Mouse (Mus musculus) forebrain, embryonic 12.5 days (tissue): ENCODE data around the gene Ilkap. TPM values are rescaled to one million over a fixed set of nuclear protein-coding genes. Genes with fewer than 3 reads are reported as not detected.

Source experiments
- ATAC-seq: fragments of 200-750 bp; cut with Nextera tagmentation; 2 replicates; pipeline ENCODE4 v1.8.0; 2017; ENCODE audit warnings: moderate TSS enrichment; ENCODE audit not compliant: low FRiP score
- H3K27ac ChIP-seq: fragments of 300-500 bp; sonication (generic); 2 replicates; pipeline ENCODE4 v1.5.1; 2016; ENCODE audit warnings: mild to moderate bottlenecking
- H3K27me3 ChIP-seq: fragments of 300-500 bp; sonication (generic); 2 replicates; pipeline ENCODE4 v1.6.1; 2016; ENCODE audit warnings: mild to moderate bottlenecking
- H3K36me3 ChIP-seq: fragments of 300-500 bp; sonication (generic); replicated peaks from 2 replicates; pipeline ENCODE4 v1.6.1; 2016; ENCODE audit warnings: mild to moderate bottlenecking
- H3K4me1 ChIP-seq: fragments of 300-500 bp; sonication (generic); 2 replicates; pipeline ENCODE4 v1.6.1; 2016
- H3K4me2 ChIP-seq: fragments of 300-500 bp; sonication (generic); 2 replicates; pipeline ENCODE4 v1.6.1; 2016; ENCODE audit warnings: mild to moderate bottlenecking, moderate library complexity
- H3K4me3 ChIP-seq: fragments of 300-500 bp; sonication (generic); replicated peaks from 2 replicates; pipeline ENCODE4 v1.5.1; 2016; ENCODE audit warnings: mild to moderate bottlenecking
- H3K9ac ChIP-seq: fragments of 300-500 bp; sonication (generic); 2 replicates; pipeline ENCODE4 v1.6.1; 2016; ENCODE audit warnings: mild to moderate bottlenecking
- H3K9me3 ChIP-seq: fragments of 300-500 bp; sonication (generic); 2 replicates; pipeline ENCODE4 v1.6.1; 2016
- WGBS: fragments of 180-500 bp; shearing (Covaris S2); methylation state at CpG from one replicate; pipeline ENCODE4 v1.1.7; 2016; 5-methylcytosine and 5-hydroxymethylcytosine counted together
- polyA plus RNA-seq: library from polyadenylated mRNA; unstranded; fragments of >200 nt; fragmentation: Nextera tagmentation; extraction: Ambion mirVana; gene quantifications from 2 replicates; pipeline ENCODE4 v1.2.1, GENCODE M21; 2016

The Ilkap gene
- polyA plus RNA-seq, 1 experiment from 2014 or later, result 163 TPM

GRCm38 (mm10) chr1:91369408-91369807, 29.2 kb downstream of the Ilkap start:
- no peaks in the 10 kb centered on the region for H3K9me3 ChIP-seq
- H3K36me3 ChIP-seq, result peaks cover 47% of the 10 kb centered on the region
- H3K9ac ChIP-seq, result no peak overlapping the region
- H3K4me1 ChIP-seq, result peaks cover 12% of the 10 kb centered on the region
- no peak overlapping the region for H3K4me3 ChIP-seq
- no peak overlapping the region for H3K4me2 ChIP-seq
- peaks cover 25% of the 10 kb centered on the region for H3K27me3 ChIP-seq
- 0 out of 2 replicates have a peak overlapping the region, but pooled peaks have one; percentile 19 for H3K27ac ChIP-seq
- 77% methylated on average over 4 of the region's 4 CpGs for WGBS
- ATAC-seq, result no peak

DNA sequence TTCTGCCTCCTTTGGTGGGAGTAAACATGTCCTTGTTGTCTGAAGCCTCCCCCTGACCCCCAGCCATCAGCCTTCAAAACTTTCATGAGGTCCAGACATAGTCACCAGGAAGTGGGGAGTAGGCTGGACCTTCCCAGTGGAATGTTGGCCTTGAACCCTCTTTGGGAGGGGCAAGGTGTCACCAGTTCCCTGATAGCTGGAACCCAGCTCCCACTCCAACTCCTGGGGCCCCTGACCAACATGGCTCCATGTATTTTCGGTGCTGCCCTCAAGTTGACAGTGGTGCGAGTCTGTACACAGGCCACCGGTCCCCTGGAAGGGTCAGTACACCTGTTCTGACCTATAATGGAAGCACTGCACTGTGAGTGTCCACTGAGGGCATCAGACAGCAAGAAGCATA, 31.3 kb downstream of the Ilkap start:
- Histone ChIP-seq H3K4me2 (no peak overlapping the region), H3K36me3 (peaks cover 26% of the 10 kb centered on the region), H3K4me1 (peaks cover 12% of the 10 kb centered on the region), H3K27me3 (peaks cover 25% of the 10 kb centered on the region), H3K9me3 (no peaks in the 10 kb centered on the region), H3K27ac (no peak overlapping the region), H3K4me3 (no peak overlapping the region), H3K9ac (no peak overlapping the region)
- WGBS, result 93% methylated on average over 3 of the region's 3 CpGs
- ATAC-seq, result no peak

DNA sequence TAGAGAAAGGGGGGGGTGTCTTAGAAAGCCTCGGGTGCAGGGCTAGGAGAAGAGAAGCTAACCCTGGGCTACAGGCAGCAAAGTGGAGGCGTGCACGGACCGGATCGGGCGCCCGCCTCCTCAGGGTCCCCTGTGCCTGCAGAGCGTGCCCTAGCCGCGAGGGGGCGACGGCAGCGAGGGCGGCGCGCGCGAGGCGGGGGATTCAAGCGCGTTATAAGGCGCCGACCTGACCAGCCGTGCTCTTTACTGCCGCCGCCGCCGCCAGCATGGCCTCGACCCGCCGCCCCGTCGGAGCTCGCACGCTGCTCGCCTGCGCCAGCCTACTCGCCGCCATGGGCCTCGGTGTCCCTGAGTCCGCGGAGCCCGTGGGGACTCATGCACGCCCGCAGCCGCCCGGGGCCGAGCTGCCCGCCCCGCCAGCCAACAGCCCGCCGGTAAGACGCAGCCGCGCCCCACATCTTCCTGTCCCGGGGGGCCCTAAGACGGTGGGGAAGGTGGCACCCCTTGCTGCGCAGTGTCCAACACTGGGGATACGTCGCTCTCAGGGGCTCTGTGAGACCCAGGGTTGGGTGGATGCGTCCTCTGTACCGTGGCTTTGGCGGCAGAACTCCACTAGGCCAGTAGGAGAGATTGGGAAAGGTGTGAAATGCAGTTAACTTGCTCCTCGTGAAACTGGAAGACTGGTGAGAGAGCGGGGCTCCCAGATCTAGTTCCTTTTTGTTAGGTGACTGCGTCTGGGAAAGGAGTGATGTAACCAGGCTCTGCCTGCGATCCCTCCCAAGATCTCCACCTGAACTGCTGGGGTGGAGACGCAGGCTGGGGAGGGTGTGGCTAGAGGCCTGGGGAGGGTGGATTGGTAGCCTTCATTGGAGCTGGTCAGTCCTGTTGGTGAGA, 32.2 kb downstream of the Ilkap start, which contains the start of gene Erfe:
Erfe (plus strand) TSS at position 216 of the 894 bp plus-strand sequence.
- Histone ChIP-seq H3K9me3 (no peaks in the 10 kb centered on the region), H3K27ac (no peak within 1 kb of the TSS), H3K4me3 (peak within 1 kb of the TSS; percentile 45), H3K36me3 (peaks cover 18% of the 10 kb centered on the region), H3K9ac (peak within 1 kb of the TSS; percentile 63), H3K27me3 (peaks cover 25% of the 10 kb centered on the region), H3K4me1 (peaks cover 12% of the 10 kb centered on the region), H3K4me2 (peak within 1 kb of the TSS; percentile 88)
- peak; percentile 45 for ATAC-seq
- WGBS, result 1% methylated on average over 63 of the region's 68 CpGs

GRCm38 (mm10) chr1:91365816-91366214, 32.8 kb downstream of the Ilkap start:
- Histone ChIP-seq H3K4me3 (peak overlapping the region; percentile 45; the same call in 1 of the 2 replicates), H3K4me1 (peaks cover 12% of the 10 kb centered on the region), H3K27ac (no peak overlapping the region), H3K9me3 (no peaks in the 10 kb centered on the region), H3K9ac (no peak overlapping the region), H3K4me2 (peak overlapping the region; percentile 88), H3K27me3 (peaks cover 25% of the 10 kb centered on the region), H3K36me3 (peaks cover 11% of the 10 kb centered on the region)
- peak; percentile 7; the same call in 1 of the 2 replicates for ATAC-seq
- whole genome bisulfite sequencing, result 24% methylated on average over 8 of the region's 8 CpGs

DNA sequence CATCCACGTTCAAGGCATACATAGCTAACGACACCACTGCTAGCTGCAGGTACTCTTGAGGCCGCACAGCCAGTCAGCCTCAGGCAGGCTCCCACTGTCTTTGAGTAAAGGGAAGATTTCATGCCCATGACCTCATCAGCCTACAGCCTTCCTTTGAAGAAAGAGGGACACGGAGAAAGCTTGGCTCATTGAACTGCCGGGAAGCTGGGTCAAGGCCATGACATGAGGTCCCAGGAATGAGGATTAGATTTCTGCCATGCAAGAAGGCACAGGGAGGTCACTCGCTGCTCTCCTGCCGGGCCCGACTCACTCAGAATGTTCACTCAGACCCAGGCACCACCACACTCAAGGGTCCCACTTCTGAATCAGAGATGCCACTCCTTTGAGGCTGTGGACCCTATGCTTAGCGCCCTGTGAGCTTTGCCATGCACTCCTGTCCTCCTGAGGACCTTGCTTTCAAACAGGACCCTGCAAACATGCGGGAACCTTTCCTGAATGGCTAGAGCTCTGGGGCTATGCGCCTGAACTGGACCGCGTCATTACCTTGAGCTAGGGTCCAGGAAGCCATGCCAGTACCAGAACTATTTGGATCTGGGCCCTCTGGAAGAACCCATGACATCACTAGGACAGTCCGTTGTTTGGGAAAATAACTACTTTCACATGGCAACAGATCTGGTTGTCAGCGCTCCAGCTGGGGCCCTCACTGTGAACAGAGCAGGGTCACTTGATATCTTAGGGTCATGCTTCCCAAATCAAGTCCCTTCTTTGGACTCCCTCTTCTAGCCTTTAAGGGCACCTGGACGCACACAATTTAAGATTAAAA, 33.6 kb downstream of the Ilkap start:
- Histone ChIP-seq H3K4me3 (no peak overlapping the region), H3K27ac (no peak overlapping the region), H3K27me3 (peaks cover 25% of the 10 kb centered on the region), H3K4me2 (no peak overlapping the region), H3K4me1 (peaks cover 12% of the 10 kb centered on the region), H3K9me3 (no peaks in the 10 kb centered on the region), H3K36me3 (peaks cover 4% of the 10 kb centered on the region), H3K9ac (no peak overlapping the region)
- no peak for ATAC-seq
- 91% methylated on average over 16 of the region's 16 CpGs for WGBS

DNA sequence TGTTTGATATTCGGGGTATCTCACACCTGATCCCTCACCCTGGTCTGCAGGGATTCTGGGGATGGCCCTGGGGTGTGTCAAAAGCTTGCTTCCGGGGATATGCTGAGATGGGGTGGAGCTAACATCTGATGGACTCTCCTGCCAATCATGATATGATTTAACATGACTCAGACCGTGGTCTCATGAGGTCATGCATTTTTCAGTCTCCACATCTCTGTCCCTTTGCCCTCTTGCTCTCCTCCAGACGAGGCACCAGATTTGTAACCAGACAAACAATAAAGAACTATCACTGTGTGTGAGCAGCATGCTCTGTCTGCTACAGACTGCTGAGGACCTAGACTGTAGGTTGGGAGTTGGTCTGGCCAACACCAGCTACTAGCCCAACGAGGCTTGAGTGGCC, 36.5 kb downstream of the Ilkap start:
- H3K36me3 ChIP-seq, result no peaks in the 10 kb centered on the region
- no peaks in the 10 kb centered on the region for H3K9me3 ChIP-seq
- peaks cover 12% of the 10 kb centered on the region for H3K4me1 ChIP-seq
- H3K4me3 ChIP-seq, result no peak overlapping the region
- H3K4me2 ChIP-seq, result no peak overlapping the region
- no peak overlapping the region for H3K27ac ChIP-seq
- ATAC-seq, result no peak
- no peak overlapping the region for H3K9ac ChIP-seq
- 77% methylated on average over 5 of the region's 5 CpGs for WGBS
- H3K27me3 ChIP-seq, result peaks cover 20% of the 10 kb centered on the region

GRCm38 (mm10) chr1:91356105-91356504, 42.5 kb downstream of the Ilkap start:
- no peaks in the 10 kb centered on the region for H3K36me3 ChIP-seq
- no peak overlapping the region for H3K4me3 ChIP-seq
- H3K4me2 ChIP-seq, result no peak overlapping the region
- peaks cover 2% of the 10 kb centered on the region; the same call in 1 of the 2 replicates for H3K4me1 ChIP-seq
- WGBS, result 90% methylated on average over 11 of the region's 11 CpGs
- ATAC-seq, result no peak
- no peaks in the 10 kb centered on the region for H3K27me3 ChIP-seq
- H3K9me3 ChIP-seq, result no peaks in the 10 kb centered on the region
- no peak overlapping the region for H3K9ac ChIP-seq
- H3K27ac ChIP-seq, result no peak overlapping the region

DNA sequence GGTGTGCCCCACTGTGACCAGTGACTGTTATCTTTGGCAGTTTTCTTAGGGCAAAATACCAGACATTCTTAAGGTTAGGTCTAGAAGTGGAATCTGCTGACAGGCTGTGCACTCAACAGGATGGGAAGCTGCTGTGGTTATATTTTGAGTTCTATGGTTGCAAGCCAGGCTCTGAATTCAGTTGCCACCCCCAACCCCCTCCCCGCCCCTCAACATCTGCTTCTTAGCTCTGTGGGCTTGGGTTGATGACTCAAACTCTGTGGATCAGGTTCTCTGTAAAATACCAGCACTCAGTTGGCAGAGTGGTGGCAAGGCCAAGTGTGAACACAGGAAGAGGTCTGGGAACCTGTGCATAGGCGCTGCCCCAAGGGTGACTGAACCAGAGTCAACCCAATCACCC, 46.3 kb downstream of the Ilkap start:
- Histone ChIP-seq H3K4me1 (peaks cover 2% of the 10 kb centered on the region; the same call in 1 of the 2 replicates), H3K4me2 (no peak overlapping the region), H3K27me3 (0 out of 2 replicates have a peak, but pooled peaks cover 4% of the 10 kb centered on the region), H3K27ac (no peak overlapping the region), H3K9ac (no peak overlapping the region), H3K36me3 (no peaks in the 10 kb centered on the region), H3K9me3 (no peaks in the 10 kb centered on the region), H3K4me3 (no peak overlapping the region)
- WGBS, result 85% methylated on average over 2 of the region's 2 CpGs
- ATAC-seq, result no peak

DNA sequence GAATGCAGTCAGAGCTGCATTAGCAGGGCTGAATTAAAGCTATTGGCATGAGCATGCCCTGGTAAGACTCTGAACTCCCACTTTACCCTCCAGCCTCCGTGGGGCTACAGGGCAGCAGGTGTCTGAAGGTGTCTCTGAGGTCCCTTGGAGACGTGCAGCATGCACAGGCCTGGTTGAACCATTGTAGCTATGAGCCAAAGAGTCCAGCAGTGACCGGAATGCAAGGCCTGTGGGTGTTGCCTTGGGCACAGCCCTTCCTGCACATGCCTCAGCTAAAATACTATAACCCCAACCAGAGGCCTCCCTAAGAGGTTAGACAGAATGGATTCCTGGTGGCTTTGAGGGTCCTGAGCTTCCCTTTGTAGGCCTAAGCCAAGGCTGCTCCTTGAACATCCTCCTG, 47.4 kb downstream of the Ilkap start:
- 75% methylated on average over 3 of the region's 3 CpGs for WGBS

GRCm38 (mm10) chr1:91350841-91351240, 47.8 kb downstream of the Ilkap start, which contains the start of gene Klhl30:
TSS of gene Klhl30 (plus strand) at chr1:91351016.
- WGBS, result 69% methylated on average over 4 of the region's 4 CpGs
- H3K4me3 ChIP-seq, result no peak within 1 kb of the TSS
- ATAC-seq, result no peak
- H3K4me1 ChIP-seq, result peaks cover 2% of the 10 kb centered on the region; the same call in 1 of the 2 replicates
- no peaks in the 10 kb centered on the region for H3K9me3 ChIP-seq
- no peak within 1 kb of the TSS for H3K4me2 ChIP-seq
- H3K27me3 ChIP-seq, result peaks cover 16% of the 10 kb centered on the region
- no peak within 1 kb of the TSS for H3K9ac ChIP-seq
- no peak within 1 kb of the TSS for H3K27ac ChIP-seq
- no peaks in the 10 kb centered on the region for H3K36me3 ChIP-seq

More for the DNA sequence above, 47.4 kb downstream of the Ilkap start:
- peaks cover 2% of the 10 kb centered on the region; the same call in 1 of the 2 replicates for H3K4me1 ChIP-seq
- H3K4me2 ChIP-seq, result no peak overlapping the region
- H3K36me3 ChIP-seq, result no peaks in the 10 kb centered on the region
- no peaks in the 10 kb centered on the region for H3K9me3 ChIP-seq
- H3K4me3 ChIP-seq, result no peak overlapping the region
- no peak for ATAC-seq
- H3K27ac ChIP-seq, result no peak overlapping the region
- H3K27me3 ChIP-seq, result peaks cover 12% of the 10 kb centered on the region
- H3K9ac ChIP-seq, result no peak overlapping the region

DNA sequence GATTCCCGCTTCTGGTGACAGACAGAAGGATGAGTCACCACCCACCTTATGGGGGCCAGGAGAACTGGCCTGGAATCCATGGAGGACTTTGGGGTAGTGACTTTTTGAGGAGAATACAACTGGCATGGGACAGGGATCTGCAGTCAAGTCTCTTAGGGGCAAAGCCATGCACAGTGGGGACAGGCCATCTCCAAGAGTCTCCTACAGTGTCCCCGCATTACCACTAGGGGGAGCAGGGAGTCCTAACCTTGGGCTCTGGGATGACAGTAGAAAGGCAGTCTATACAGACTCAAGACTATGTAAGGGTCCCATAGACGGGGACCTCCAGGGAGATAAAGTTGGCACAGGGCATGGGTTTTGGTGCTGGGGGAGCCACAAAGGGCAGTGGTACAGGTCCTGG, 51.7 kb downstream of the Ilkap start:
- Histone ChIP-seq H3K36me3 (no peaks in the 10 kb centered on the region), H3K9ac (no peak overlapping the region), H3K4me1 (peaks cover 15% of the 10 kb centered on the region), H3K4me3 (no peak overlapping the region), H3K9me3 (no peaks in the 10 kb centered on the region), H3K4me2 (no peak overlapping the region), H3K27ac (no peak overlapping the region), H3K27me3 (peaks cover 55% of the 10 kb centered on the region)
- peak; percentile 77; the same call in 1 of the 2 replicates for ATAC-seq
- 37% methylated on average over 3 of the region's 3 CpGs for WGBS
